Mouse (Mus musculus): Measurements from ENCODE around the gene Apol9a. TPM values are rescaled to one million over a fixed set of nuclear protein-coding genes. Genes with fewer than 3 reads are reported as not detected.
A peak's percentile ranks its signal among the peaks of the same experiment; 100 is the strongest.
"Not testable (repeated sequence)": the region's sequence is repeated elsewhere in the genome, so short reads cannot be mapped to it uniquely, and the experiment has no call there.

Apol9a gene
- 2.8 and 5.4 TPM in 2 replicates for polyA plus RNA-seq (2012; rRNA removed)

DNA sequence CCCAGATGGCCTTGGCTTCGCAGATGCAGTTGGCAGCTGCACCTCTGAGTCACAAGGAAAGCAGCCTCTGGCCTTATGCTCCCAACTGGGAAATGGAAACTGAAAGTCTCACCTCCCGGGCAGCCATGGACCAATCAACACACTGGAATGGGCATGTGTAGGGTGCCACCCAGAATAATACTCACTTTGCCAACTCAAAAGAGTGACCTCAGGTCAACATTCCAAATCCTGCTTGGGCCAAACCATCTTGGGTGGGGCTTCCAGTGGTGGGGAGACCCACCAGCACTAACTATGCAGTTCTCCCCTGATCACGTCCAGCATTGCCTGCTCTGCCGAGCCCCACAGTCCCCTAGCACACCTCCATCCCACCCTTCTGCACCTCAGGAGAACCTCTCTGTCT lies at the start of gene Apol9a:
TSS of gene Apol9a (minus strand) at position 101 of the 400 bp plus-strand sequence.
- not testable (repeated sequence) for H3K4me1 ChIP-seq (replicated peaks; ENCODE audit: control insufficient read depth, insufficient read depth, low read length); H3K36me3 ChIP-seq (ENCODE audit: control insufficient read depth, insufficient read depth, low read length); DNase-seq; H3K4me3 ChIP-seq (ENCODE audit: control insufficient read depth, insufficient read depth, low read length); H3K27me3 ChIP-seq (ENCODE audit: control insufficient read depth, insufficient read depth, low read length); H3K27ac ChIP-seq (ENCODE audit: control insufficient read depth, insufficient read depth, low read length)
- 80% methylated on average over 1 of the region's 4 CpGs for WGBS

DNA sequence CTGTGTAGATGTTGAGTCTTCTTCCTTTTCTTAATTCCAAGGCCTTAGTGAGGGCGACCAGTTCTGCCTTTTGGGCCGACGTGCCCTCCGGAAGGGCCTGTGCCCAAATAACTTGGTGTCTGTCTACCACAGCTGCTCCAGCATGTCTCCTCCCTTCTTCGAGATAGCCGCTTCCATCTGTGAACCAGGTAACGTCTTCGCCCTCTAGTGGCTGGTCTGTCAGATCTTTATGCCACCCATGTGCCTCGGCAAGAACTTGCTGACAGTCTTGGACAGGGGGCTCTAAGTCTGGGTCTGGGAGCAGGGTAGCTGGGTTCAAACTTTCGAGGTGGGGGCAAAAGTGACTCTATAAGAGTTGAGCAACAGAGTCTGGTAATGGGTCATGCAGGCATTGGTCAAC lies 39.0 kb upstream of the Apol9a start:
- DNase-seq, result peak; percentile 24
- H3K27ac ChIP-seq (ENCODE audit: control insufficient read depth, insufficient read depth, low read length); H3K4me3 ChIP-seq (ENCODE audit: control insufficient read depth, insufficient read depth, low read length); H3K36me3 ChIP-seq (ENCODE audit: control insufficient read depth, insufficient read depth, low read length); H3K4me1 ChIP-seq (replicated peaks; ENCODE audit: control insufficient read depth, insufficient read depth, low read length); H3K27me3 ChIP-seq (ENCODE audit: control insufficient read depth, insufficient read depth, low read length): not testable (repeated sequence)
- whole genome bisulfite sequencing, result 49% methylated on average over 10 of the region's 10 CpGs

- DNase-seq; H3K4me3 ChIP-seq (ENCODE audit: control insufficient read depth, insufficient read depth, low read length); H3K36me3 ChIP-seq (ENCODE audit: control insufficient read depth, insufficient read depth, low read length); H3K27me3 ChIP-seq (ENCODE audit: control insufficient read depth, insufficient read depth, low read length); H3K27ac ChIP-seq (ENCODE audit: control insufficient read depth, insufficient read depth, low read length); H3K4me1 ChIP-seq (replicated peaks; ENCODE audit: control insufficient read depth, insufficient read depth, low read length): not testable (repeated sequence)
- 69% methylated on average over 2 of the region's 2 CpGs for WGBS
Observed at GRCm38 (mm10) chr15:77447392-77447791, 36.5 kb upstream of the Apol9a start, which contains the start of gene Apol7b. TSS of gene Apol7b (minus strand) at chr15:77447492.

GRCm38 (mm10) chr15:77445668-77446067 lies 34.7 kb upstream of the Apol9a start:
- not testable (repeated sequence) for DNase-seq; H3K36me3 ChIP-seq (ENCODE audit: control insufficient read depth, insufficient read depth, low read length); H3K27me3 ChIP-seq (ENCODE audit: control insufficient read depth, insufficient read depth, low read length); H3K27ac ChIP-seq (ENCODE audit: control insufficient read depth, insufficient read depth, low read length); H3K4me1 ChIP-seq (replicated peaks; ENCODE audit: control insufficient read depth, insufficient read depth, low read length); H3K4me3 ChIP-seq (ENCODE audit: control insufficient read depth, insufficient read depth, low read length)
- 90% methylated on average over 1 of the region's 1 CpGs for WGBS

DNA sequence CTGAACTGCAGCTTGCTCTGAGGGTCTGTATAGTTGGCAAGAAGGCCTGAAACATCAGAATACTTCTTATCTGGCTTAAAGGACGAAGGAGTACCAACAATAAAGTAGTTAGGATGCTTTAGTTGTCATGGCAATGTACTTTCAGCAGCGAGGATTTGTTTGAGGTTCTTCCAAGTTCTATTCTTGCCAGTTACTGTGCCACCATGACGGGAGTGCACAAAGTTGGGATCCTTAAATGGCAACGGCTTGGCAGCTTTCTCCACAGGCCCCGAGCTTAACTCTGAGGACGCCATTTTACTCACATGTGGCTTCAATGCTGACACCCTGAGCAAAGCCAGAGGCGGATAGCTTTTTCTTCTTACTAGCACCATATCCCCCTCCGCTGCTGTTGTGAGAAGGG lies 33.8 kb upstream of the Apol9a start:
- not testable (repeated sequence) for H3K27ac ChIP-seq (ENCODE audit: control insufficient read depth, insufficient read depth, low read length)

DNA sequence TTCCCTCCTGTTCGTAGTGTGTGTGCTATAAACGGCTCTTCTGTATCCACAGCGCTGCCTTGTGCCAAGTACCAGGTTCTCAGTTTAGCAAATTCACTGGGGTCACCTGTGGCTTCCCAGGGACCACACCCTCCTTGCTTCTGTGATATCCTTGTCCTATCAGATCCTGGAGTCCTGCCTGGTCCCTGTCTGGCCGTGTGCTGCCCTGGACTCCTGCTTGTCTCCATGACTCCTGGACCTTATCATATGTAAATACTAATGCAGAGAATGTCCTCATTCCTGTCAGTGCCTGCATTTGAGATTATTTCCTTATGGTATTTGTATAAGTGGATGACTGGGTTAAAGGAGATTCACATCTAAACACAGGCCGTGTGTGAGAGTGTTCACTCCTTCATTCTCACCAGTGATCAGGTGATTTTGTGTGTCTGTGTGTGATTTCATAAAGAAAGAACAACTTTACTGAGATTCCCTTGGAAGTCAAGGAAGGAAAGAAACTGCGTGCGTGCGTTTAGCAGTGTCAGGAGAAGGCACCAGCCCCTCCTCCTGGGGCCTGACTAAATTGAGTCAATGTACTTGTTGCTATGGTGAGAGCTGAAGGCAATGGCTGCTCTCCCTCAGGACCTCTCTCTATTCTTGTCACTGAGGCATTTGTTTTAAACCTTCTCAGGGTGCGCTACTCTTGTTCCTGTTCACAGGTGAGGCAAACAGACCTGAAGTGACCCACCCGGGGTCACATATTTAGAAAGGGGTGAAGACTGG lies 17.9 kb upstream of the Apol9a start:
- not testable (repeated sequence) for H3K27ac ChIP-seq (ENCODE audit: control insufficient read depth, insufficient read depth, low read length); H3K4me1 ChIP-seq (replicated peaks; ENCODE audit: control insufficient read depth, insufficient read depth, low read length); H3K4me3 ChIP-seq (ENCODE audit: control insufficient read depth, insufficient read depth, low read length); DNase-seq; H3K36me3 ChIP-seq (ENCODE audit: control insufficient read depth, insufficient read depth, low read length); H3K27me3 ChIP-seq (ENCODE audit: control insufficient read depth, insufficient read depth, low read length)
- 86% methylated on average over 9 of the region's 10 CpGs for WGBS

More for the DNA sequence above, 33.8 kb upstream of the Apol9a start:
- H3K27me3 ChIP-seq (ENCODE audit: control insufficient read depth, insufficient read depth, low read length); DNase-seq; H3K36me3 ChIP-seq (ENCODE audit: control insufficient read depth, insufficient read depth, low read length); H3K4me3 ChIP-seq (ENCODE audit: control insufficient read depth, insufficient read depth, low read length); H3K4me1 ChIP-seq (replicated peaks; ENCODE audit: control insufficient read depth, insufficient read depth, low read length): not testable (repeated sequence)
- 87% methylated on average over 8 of the region's 8 CpGs for WGBS

- not testable (repeated sequence) for DNase-seq; H3K27ac ChIP-seq (ENCODE audit: control insufficient read depth, insufficient read depth, low read length); H3K36me3 ChIP-seq (ENCODE audit: control insufficient read depth, insufficient read depth, low read length); H3K27me3 ChIP-seq (ENCODE audit: control insufficient read depth, insufficient read depth, low read length); H3K4me1 ChIP-seq (replicated peaks; ENCODE audit: control insufficient read depth, insufficient read depth, low read length); H3K4me3 ChIP-seq (ENCODE audit: control insufficient read depth, insufficient read depth, low read length)
- WGBS, result 46% methylated on average over 3 of the region's 7 CpGs
Observed at GRCm38 (mm10) chr15:77422925-77423324, 12.0 kb upstream of the Apol9a start.

- not testable (repeated sequence) for H3K36me3 ChIP-seq (ENCODE audit: control insufficient read depth, insufficient read depth, low read length); H3K4me1 ChIP-seq (replicated peaks; ENCODE audit: control insufficient read depth, insufficient read depth, low read length); DNase-seq; H3K27me3 ChIP-seq (ENCODE audit: control insufficient read depth, insufficient read depth, low read length); H3K4me3 ChIP-seq (ENCODE audit: control insufficient read depth, insufficient read depth, low read length); H3K27ac ChIP-seq (ENCODE audit: control insufficient read depth, insufficient read depth, low read length)
- WGBS, result no CpG with 5 or more reads among the region's 3 CpGs
Observed at GRCm38 (mm10) chr15:77419657-77420056, 8.7 kb upstream of the Apol9a start.

DNA sequence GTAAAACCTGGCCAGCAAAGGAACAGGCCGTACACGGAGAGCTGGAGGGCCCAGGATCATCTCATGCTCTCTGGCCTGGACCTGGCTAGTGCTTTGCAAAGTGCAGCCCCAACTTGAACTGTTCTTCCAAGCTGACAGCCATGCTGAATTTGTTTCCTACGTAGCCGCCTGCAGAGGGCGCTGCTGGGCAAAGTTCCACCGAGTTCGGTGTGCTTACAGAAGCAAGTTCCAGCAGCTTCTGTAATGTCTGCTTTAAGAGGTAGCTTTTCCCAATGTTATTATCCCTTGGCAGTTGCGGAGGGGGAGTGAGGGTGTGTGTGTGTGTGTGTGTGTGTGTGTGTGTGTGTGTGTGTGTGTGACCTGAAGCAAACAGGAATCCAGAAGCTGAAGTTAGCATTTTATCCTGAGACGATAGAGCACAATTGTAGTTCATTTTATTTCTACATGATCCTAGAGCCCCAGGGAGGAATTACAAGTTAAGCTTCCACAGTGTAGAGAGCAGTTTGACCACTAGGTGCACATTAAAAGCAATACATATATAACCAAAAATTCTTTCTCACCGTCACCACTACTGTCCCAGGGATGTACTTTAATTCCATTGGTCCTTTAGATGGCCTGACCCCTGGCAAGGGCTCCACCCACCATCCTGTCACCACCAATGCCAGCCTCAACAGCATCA lies 5.9 kb upstream of the Apol9a start:
- H3K4me3 ChIP-seq (ENCODE audit: control insufficient read depth, insufficient read depth, low read length); DNase-seq; H3K27ac ChIP-seq (ENCODE audit: control insufficient read depth, insufficient read depth, low read length); H3K27me3 ChIP-seq (ENCODE audit: control insufficient read depth, insufficient read depth, low read length); H3K4me1 ChIP-seq (replicated peaks; ENCODE audit: control insufficient read depth, insufficient read depth, low read length); H3K36me3 ChIP-seq (ENCODE audit: control insufficient read depth, insufficient read depth, low read length): not testable (repeated sequence)
- 29% methylated on average over 3 of the region's 10 CpGs for whole genome bisulfite sequencing

- 65% methylated on average over 2 of the region's 2 CpGs for WGBS
- not testable (repeated sequence) for H3K27me3 ChIP-seq (ENCODE audit: control insufficient read depth, insufficient read depth, low read length); H3K27ac ChIP-seq (ENCODE audit: control insufficient read depth, insufficient read depth, low read length); H3K4me3 ChIP-seq (ENCODE audit: control insufficient read depth, insufficient read depth, low read length); H3K4me1 ChIP-seq (replicated peaks; ENCODE audit: control insufficient read depth, insufficient read depth, low read length); DNase-seq; H3K36me3 ChIP-seq (ENCODE audit: control insufficient read depth, insufficient read depth, low read length)
Observed at GRCm38 (mm10) chr15:77415653-77416052, 4.7 kb upstream of the Apol9a start.

DNA sequence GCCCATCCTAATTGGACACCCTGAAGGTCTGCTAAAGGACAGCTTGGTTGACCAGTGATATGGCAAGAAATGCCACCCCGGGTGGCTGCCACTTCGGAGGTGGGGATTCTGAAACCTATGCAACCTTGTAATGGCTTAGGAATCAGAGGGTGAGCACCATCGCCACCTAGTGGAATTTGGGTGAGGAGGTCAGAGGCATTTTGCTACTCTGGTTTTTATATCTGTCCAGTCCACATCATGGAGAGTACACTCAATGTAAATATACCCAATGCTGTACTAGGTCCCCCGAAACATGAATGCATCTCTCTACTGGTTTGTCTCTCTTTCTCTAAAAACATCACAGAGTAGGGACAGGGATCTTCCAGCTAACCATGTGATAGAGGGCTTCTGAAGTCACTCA lies 1.8 kb upstream of the Apol9a start:
- not testable (repeated sequence) for H3K4me1 ChIP-seq (replicated peaks; ENCODE audit: control insufficient read depth, insufficient read depth, low read length); H3K27me3 ChIP-seq (ENCODE audit: control insufficient read depth, insufficient read depth, low read length); H3K36me3 ChIP-seq (ENCODE audit: control insufficient read depth, insufficient read depth, low read length); DNase-seq; H3K27ac ChIP-seq (ENCODE audit: control insufficient read depth, insufficient read depth, low read length); H3K4me3 ChIP-seq (ENCODE audit: control insufficient read depth, insufficient read depth, low read length)
- 26% methylated on average over 4 of the region's 4 CpGs for WGBS

Measured in thymus, adult 2 months (tissue).